Mouse (Mus musculus) liver, embryonic 14.5 days (tissue): ENCODE data around the gene Sertad4.

Experiments used
- CTCF ChIP-seq: IDR thresholded peaks from 2 replicates; pipeline ENCODE4 v1.5.1; 2016; ENCODE audit warnings: antibody characterized with exemption, low read depth, control low read depth
- EP300 ChIP-seq: IDR thresholded peaks from 2 replicates; pipeline ENCODE4 v1.6.1; 2016; ENCODE audit warnings: antibody characterized with exemption, low read depth

GRCm38 (mm10) chr1:192853988-192854818 lies 1.4 kb downstream of the Sertad4 start:
- TF ChIP-seq CTCF, result no peak
- no peak for TF ChIP-seq EP300
